Mouse (Mus musculus) ES-Bruce4 (cell line): Measurements from ENCODE around the gene Ahcyl1.

Source experiments
- EP300 ChIP-seq: IDR thresholded peaks from 2 replicates; pipeline ENCODE4 v1.6.1; 2011; ENCODE audit warnings: low read depth, low read length; ENCODE audit not compliant: insufficient read depth
- POLR2A ChIP-seq: IDR thresholded peaks from one replicate; pipeline ENCODE4 v1.8.1; 2011; ENCODE audit warnings: low read length; ENCODE audit not compliant: insufficient read depth

GRCm38 (mm10) chr3:107746026-107746425, 49.7 kb upstream of the Ahcyl1 start:
- TF ChIP-seq EP300 (no peak), POLR2A (no peak)
